Mouse (Mus musculus) skeletal muscle tissue, adult 2 months (tissue): ENCODE results near the gene Sclt1.
A peak's percentile ranks its signal among the peaks of the same experiment; 100 is the strongest.

Source experiments
- DNase-seq: peaks from one replicate; pipeline ENCODE4 v3.0.0-alpha.2; 2012; ENCODE audit warnings: low read depth, low spot score

The Sclt1 gene

GRCm38 (mm10) chr3:41606330-41606664, 136.0 kb downstream of the Sclt1 start:
- DNase-seq = no peak

- no peak for DNase-seq
Measured at GRCm38 (mm10) chr3:41605601-41606329, 136.5 kb downstream of the Sclt1 start.

DNA sequence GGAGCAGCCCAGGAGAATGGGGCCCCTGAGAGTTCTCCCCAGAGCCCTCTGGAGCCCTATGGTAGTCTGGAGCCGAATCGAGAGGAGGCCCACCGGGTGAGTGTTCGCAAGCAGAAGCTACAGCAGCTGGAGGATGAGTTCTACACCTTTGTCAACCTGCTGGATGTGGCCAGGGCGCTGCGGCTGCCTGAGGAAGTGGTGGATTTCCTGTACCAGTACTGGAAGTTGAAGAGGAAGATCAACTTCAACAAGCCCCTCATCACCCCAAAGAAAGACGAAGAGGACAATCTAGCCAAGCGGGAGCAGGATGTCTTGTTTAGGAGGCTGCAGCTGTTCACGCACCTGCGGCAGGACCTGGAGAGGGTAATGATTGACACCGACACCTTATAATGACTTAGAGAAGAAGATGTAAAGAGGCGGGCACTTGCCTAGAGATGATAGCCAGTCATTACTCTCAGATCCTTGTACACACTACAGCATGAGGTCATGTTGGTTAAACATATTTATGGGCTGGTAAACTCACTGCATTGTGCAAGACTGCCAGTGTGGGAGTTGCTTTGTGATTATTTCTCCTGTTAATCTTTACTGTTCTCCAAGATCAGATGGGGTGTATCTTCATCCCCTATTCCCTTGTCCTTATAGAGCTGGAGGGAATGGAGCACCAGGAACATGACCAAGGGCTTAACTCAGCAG, 137.5 kb downstream of the Sclt1 start:
- DNase-seq = no peak

GRCm38 (mm10) chr3:41603470-41604019, 138.8 kb downstream of the Sclt1 start:
- no peak for DNase-seq

GRCm38 (mm10) chr3:41602933-41603332, 139.4 kb downstream of the Sclt1 start:
- no peak for DNase-seq

DNA sequence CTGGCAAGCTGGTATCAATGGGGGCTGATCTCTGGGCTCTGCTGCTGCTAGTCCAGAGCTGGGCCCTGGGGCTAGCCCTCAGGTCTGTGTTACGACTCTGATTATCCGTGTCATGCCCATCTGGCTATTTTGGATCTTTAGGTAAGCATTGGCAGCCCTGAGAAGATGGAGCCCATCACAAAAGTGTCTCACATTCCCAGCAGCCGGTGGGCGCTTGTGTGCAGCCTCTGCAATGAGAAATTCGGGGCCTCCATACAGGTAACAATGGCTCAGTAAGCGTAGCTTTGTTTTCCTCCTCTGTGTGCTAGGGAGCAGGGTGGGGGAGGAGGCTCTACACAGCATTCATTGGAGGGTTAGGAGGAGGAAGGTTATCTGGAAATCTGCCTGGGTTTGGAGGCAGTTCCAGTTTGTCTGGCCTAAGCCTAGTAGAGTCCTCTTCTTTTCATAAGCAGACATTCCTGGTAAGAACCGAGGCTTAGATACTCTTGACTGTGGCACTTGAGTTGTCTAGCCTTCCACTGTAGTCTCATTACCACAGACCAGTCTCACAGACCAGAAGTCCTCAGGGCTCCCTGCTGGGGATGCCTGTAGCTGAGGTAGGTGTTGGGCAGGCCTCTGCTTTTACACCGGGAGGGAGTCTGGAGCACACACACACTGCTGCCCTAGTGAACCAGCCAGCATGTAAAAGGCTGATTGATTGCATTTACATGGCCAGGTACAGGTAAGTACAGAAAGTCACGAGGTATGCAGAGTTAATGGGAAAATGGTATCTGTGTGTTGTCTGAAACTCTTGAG, 140.9 kb downstream of the Sclt1 start:
- no peak for DNase-seq

GRCm38 (mm10) chr3:41599806-41600589, 142.3 kb downstream of the Sclt1 start:
- peak; percentile 52 for DNase-seq

DNA sequence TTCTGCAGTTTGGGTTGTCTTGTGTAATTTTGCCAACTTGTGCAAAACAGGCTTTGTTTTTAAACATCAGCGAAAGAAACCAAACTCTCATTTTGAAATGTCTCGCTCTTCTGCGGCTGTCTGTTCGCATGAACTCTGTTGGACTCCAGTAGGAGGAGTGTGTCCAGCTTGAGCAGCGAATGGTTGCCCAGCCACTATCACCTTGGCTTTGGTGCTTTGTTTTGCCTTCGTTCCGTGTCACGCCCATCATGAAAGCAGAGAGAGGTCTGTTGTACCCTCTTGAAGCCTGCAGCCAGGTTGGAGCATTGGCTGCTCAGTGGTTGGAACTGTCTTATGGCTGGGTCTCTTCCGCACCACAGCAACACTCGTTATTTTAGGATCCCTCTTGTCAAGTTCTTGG, 143.1 kb downstream of the Sclt1 start:
- DNase-seq = no peak

DNA sequence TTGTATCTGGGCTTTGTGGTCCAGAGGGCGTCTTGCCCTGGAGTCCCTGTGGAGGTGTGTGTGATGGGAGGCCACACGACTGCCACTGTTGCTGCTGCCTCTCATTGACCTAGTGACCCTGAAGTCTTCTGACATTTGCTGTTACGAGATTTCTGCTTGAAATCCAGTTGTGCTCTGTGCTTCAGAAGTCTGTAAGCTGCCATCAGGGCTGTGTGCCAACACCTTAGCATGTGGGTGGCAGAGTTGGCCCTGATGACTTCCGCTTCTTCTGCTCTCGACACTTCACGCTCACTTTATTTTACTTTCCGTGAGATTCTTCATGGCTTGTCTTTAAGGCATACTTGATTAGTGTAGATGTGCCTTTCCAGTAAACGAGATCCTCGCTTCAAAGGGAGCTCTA, 143.9 kb downstream of the Sclt1 start:
- no peak for DNase-seq

DNA sequence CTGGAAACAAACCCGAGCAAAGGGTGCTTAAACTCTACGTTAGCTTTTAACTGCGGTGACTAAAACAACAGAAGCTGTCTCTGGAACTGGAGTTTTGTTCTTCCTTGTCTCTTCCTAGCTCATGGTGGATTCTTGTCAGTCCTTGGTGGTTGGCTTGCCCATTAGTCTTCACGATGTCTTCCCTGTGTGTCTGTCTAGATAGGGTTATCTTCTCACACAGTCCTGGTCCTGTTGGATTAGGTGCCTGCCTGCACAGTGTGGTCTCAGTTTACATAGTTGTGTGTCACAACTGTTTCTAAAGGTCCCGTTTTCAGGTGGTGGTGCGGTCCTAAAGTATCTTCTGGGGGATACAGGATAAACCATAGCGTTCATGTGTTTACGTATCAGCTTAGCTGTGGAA, 145.3 kb downstream of the Sclt1 start:
- no peak for DNase-seq

GRCm38 (mm10) chr3:41595010-41595409, 147.3 kb downstream of the Sclt1 start:
- DNase-seq = no peak

DNA sequence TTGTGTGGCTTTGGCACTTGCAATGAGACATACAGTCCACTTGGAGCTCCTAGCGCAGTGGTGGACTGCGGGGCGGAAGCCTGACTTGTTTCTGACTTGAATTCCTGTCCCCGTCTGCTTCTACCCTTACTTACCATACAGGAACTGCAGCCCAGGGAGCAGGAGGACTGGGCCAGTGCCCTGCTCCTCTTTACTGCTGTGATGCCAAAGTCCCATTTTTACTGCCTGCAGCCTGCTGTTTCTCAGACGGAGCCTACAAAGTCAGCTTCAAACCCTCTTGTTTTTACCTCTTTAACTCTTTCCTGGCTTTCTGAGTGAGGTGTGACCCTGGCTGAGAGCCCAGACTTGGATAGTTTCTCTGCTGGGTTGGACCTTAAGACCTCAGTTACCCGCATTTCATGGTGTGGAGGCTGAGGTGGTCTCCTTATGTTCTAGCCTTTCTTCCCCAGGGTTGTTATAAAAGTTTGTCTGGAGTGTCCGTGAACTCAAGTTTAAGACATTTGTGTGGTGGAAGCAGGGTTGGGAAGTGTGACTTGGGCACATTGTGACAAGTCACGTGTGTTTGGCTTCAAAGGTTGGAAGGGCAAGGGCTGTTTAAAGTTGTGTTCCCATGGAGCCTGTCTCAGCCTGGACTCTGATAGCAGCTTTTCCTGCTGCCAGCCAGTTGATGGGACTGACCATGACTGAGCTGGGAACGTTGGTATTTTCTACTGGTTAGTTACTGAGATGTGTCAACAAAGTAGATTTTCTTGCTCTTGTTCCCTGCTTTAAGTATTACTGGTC, 148.0 kb downstream of the Sclt1 start:
- DNase-seq = no peak

GRCm38 (mm10) chr3:41592805-41593204, 149.5 kb downstream of the Sclt1 start:
- DNase-seq = no peak

- no peak for DNase-seq
Measured at GRCm38 (mm10) chr3:41591651-41592170, 150.6 kb downstream of the Sclt1 start.

GRCm38 (mm10) chr3:41590695-41591559, 151.4 kb downstream of the Sclt1 start:
- DNase-seq = peak; percentile 40

- no peak for DNase-seq
Measured at GRCm38 (mm10) chr3:41589988-41590387, 152.3 kb downstream of the Sclt1 start.

GRCm38 (mm10) chr3:41589246-41589914, 152.9 kb downstream of the Sclt1 start:
- DNase-seq = no peak

DNA sequence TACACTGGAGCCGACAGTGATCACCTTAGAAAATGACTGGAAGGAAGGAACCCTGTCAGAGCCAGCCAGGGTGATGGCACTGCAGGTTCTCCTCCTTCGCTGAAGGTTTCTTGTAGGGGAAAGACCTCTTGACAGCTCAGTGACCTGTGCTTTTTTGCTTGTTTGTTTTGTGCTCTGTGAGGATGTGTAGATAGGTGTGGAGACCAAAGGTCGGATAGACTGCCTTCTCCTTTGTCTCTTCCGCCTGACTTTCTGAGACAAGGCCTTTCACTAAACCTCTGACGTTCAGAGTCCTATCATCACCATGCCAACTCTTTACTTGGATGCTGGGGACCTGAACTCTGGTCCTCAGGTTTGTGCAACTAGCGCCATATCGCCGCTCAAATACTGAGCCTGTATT, 153.8 kb downstream of the Sclt1 start:
- DNase-seq = no peak

- DNase-seq = no peak
Measured at GRCm38 (mm10) chr3:41587588-41587987, 154.7 kb downstream of the Sclt1 start.
